Mouse (Mus musculus) forebrain, postnatal 0 days (tissue): Measurements from ENCODE around the gene Cbx2. TPM values are rescaled to one million over a fixed set of nuclear protein-coding genes. Genes with fewer than 3 reads are reported as not detected.

Source experiments
- ATAC-seq: fragments of 200-750 bp; cut with Nextera tagmentation; 2 replicates; pipeline ENCODE4 v1.8.0; 2017; ENCODE audit warnings: mild to moderate bottlenecking, moderate library complexity
- DNase-seq: peaks from one replicate; pipeline ENCODE4 v3.0.0-alpha.2; 2015
- H3K27ac ChIP-seq: fragments of 300-500 bp; sonication (generic); 2 replicates; pipeline ENCODE4 v1.5.1; 2014; ENCODE audit warnings: low read depth, mild to moderate bottlenecking, antibody characterized with exemption, low read length, moderate library complexity, mixed read lengths
- H3K27me3 ChIP-seq: fragments of 300-500 bp; sonication (generic); 2 replicates; pipeline ENCODE4 v1.6.1; 2014; ENCODE audit warnings: mild to moderate bottlenecking, low read length, mixed read lengths; ENCODE audit not compliant: insufficient read depth
- H3K36me3 ChIP-seq: fragments of 300-500 bp; sonication (generic); 2 replicates; pipeline ENCODE4 v1.6.1; 2014; ENCODE audit warnings: mild to moderate bottlenecking, moderate library complexity; ENCODE audit not compliant: insufficient read depth
- H3K4me1 ChIP-seq: fragments of 300-500 bp; sonication (generic); 2 replicates; pipeline ENCODE4 v1.6.1; 2014; ENCODE audit warnings: antibody characterized with exemption; ENCODE audit not compliant: insufficient read depth
- H3K4me2 ChIP-seq: fragments of 300-500 bp; sonication (generic); 2 replicates; pipeline ENCODE4 v1.6.1; 2014; ENCODE audit warnings: low read depth, mild to moderate bottlenecking, moderate library complexity
- H3K4me3 ChIP-seq: fragments of 300-500 bp; sonication (generic); 2 replicates; pipeline ENCODE4 v1.5.1; 2014; ENCODE audit warnings: low read depth, low read length, mixed read lengths
- H3K9ac ChIP-seq: fragments of 300-500 bp; sonication (generic); 2 replicates; pipeline ENCODE4 v1.6.1; 2014; ENCODE audit warnings: mild to moderate bottlenecking
- H3K9me3 ChIP-seq: fragments of 300-500 bp; sonication (generic); 2 replicates; pipeline ENCODE4 v1.6.1; 2016; ENCODE audit warnings: low read length
- CTCF ChIP-seq: sonication (generic); IDR thresholded peaks from 2 replicates; pipeline ENCODE4 v1.5.1; 2016; ENCODE audit warnings: antibody characterized with exemption, control low read depth, low read depth
- WGBS: fragments of 180-500 bp; shearing (Covaris S2); extraction: QIAGEN DNeasy Blood & Tissue Kit; methylation state at CpG from one replicate; pipeline ENCODE4 v1.1.7; 2014; 5-methylcytosine and 5-hydroxymethylcytosine counted together
- polyA plus RNA-seq: library from polyadenylated mRNA; unstranded; fragments of >200 nt; fragmentation: Nextera tagmentation; extraction: Ambion mirVana; gene quantifications from 2 replicates; pipeline ENCODE4 v1.2.1, GENCODE M21; 2015
- total RNA-seq: library from RNA; depleted of rRNA; stranded (reverse); fragments of >200 nt; gene quantifications from 2 replicates; pipeline ENCODE4 v1.2.3, GENCODE M21; 2014

The Cbx2 gene
- total and polyA plus RNA-seq, 2 experiments from 2014 or later: 6.4 to 15.2 TPM

GRCm38 (mm10) chr11:119014455-119014854 lies 8.3 kb upstream of the Cbx2 start:
- no peaks in the 10 kb centered on the region for H3K4me1 ChIP-seq
- no peaks in the 10 kb centered on the region for H3K27me3 ChIP-seq
- WGBS: 79% methylated on average over 7 of the region's 7 CpGs
- no peak for TF ChIP-seq CTCF
- no peak for ATAC-seq
- H3K36me3 ChIP-seq: no peaks in the 10 kb centered on the region
- no peaks in the 10 kb centered on the region for H3K9me3 ChIP-seq
- no peak for DNase-seq
- no peak overlapping the region for H3K27ac ChIP-seq
- H3K9ac ChIP-seq: no peak overlapping the region
- H3K4me3 ChIP-seq: no peak overlapping the region
- no peak overlapping the region for H3K4me2 ChIP-seq

- H3K4me1 ChIP-seq: peaks cover 3% of the 10 kb centered on the region; the same call in 1 of the 2 replicates
- no peaks in the 10 kb centered on the region for H3K9me3 ChIP-seq
- H3K9ac ChIP-seq: no peak overlapping the region
- ATAC-seq: no peak
- TF ChIP-seq CTCF: no peak
- no peak overlapping the region for H3K4me3 ChIP-seq
- no peak overlapping the region for H3K27ac ChIP-seq
- no peak for DNase-seq
- 64% methylated on average over 7 of the region's 7 CpGs for WGBS
- H3K27me3 ChIP-seq: peaks cover 4% of the 10 kb centered on the region; the same call in 1 of the 2 replicates
- no peaks in the 10 kb centered on the region for H3K36me3 ChIP-seq
- no peak overlapping the region for H3K4me2 ChIP-seq
Measured at GRCm38 (mm10) chr11:119017506-119017905, 5.3 kb upstream of the Cbx2 start.

GRCm38 (mm10) chr11:119021180-119021579 lies 1.6 kb upstream of the Cbx2 start:
- no peak for ATAC-seq
- Histone ChIP-seq H3K27ac (no peak overlapping the region), H3K27me3 (peaks cover 4% of the 10 kb centered on the region; the same call in 1 of the 2 replicates), H3K36me3 (peaks cover under 1% of the 10 kb centered on the region; the same call in 1 of the 2 replicates), H3K4me2 (no peak overlapping the region), H3K4me1 (peaks cover 27% of the 10 kb centered on the region), H3K9ac (no peak overlapping the region), H3K4me3 (no peak overlapping the region), H3K9me3 (no peaks in the 10 kb centered on the region)
- TF ChIP-seq CTCF: no peak
- 76% methylated on average over 7 of the region's 7 CpGs for WGBS
- no peak for DNase-seq

GRCm38 (mm10) chr11:119022068-119022894 lies 481 bp upstream of the Cbx2 start:
- WGBS: 3% methylated on average over 42 of the region's 42 CpGs
- H3K4me3 ChIP-seq: peak overlapping the region; percentile 91
- peak overlapping the region; percentile 77 for H3K4me2 ChIP-seq
- DNase-seq (no peak), ATAC-seq (no peak)
- TF ChIP-seq CTCF: peak; percentile 72
- H3K27ac ChIP-seq: peak overlapping the region; percentile 71; the same call in 1 of the 2 replicates
- H3K9me3 ChIP-seq: no peaks in the 10 kb centered on the region
- H3K4me1 ChIP-seq: peaks cover 29% of the 10 kb centered on the region
- peaks cover 11% of the 10 kb centered on the region for H3K36me3 ChIP-seq
- peaks cover 4% of the 10 kb centered on the region; the same call in 1 of the 2 replicates for H3K27me3 ChIP-seq
- peak overlapping the region; percentile 84 for H3K9ac ChIP-seq

- DNase-seq: peak; percentile 35
- H3K4me1 ChIP-seq: peaks cover 29% of the 10 kb centered on the region
- H3K4me3 ChIP-seq: peak overlapping the region; percentile 91
- H3K27me3 ChIP-seq: peaks cover 4% of the 10 kb centered on the region; the same call in 1 of the 2 replicates
- peak overlapping the region; percentile 84 for H3K9ac ChIP-seq
- TF ChIP-seq CTCF: no peak
- 1% methylated on average over 15 of the region's 15 CpGs for WGBS
- H3K4me2 ChIP-seq: peak overlapping the region; percentile 77
- ATAC-seq: no peak
- no peaks in the 10 kb centered on the region for H3K9me3 ChIP-seq
- H3K27ac ChIP-seq: peak overlapping the region; percentile 76
- peaks cover 24% of the 10 kb centered on the region for H3K36me3 ChIP-seq
Measured at GRCm38 (mm10) chr11:119023616-119023980, 836 bp downstream of the Cbx2 start.

- peak overlapping the region; percentile 77 for H3K4me2 ChIP-seq
- peaks cover 29% of the 10 kb centered on the region for H3K4me1 ChIP-seq
- WGBS: 5% methylated on average over 7 of the region's 7 CpGs
- DNase-seq (no peak), ATAC-seq (no peak)
- TF ChIP-seq CTCF: no peak
- H3K27me3 ChIP-seq: peaks cover 4% of the 10 kb centered on the region; the same call in 1 of the 2 replicates
- peaks cover 31% of the 10 kb centered on the region for H3K36me3 ChIP-seq
- H3K9me3 ChIP-seq: no peaks in the 10 kb centered on the region
- peak overlapping the region; percentile 91 for H3K4me3 ChIP-seq
- peak overlapping the region; percentile 84; the same call in 1 of the 2 replicates for H3K9ac ChIP-seq
- H3K27ac ChIP-seq: no peak overlapping the region
Measured at GRCm38 (mm10) chr11:119024260-119024659, 1.5 kb downstream of the Cbx2 start.

GRCm38 (mm10) chr11:119026203-119026602 lies 3.4 kb downstream of the Cbx2 start:
- TF ChIP-seq CTCF: no peak
- Histone ChIP-seq H3K36me3 (peaks cover 46% of the 10 kb centered on the region), H3K4me1 (peaks cover 29% of the 10 kb centered on the region), H3K27ac (no peak overlapping the region), H3K9ac (no peak overlapping the region), H3K9me3 (no peaks in the 10 kb centered on the region), H3K4me3 (no peak overlapping the region), H3K27me3 (peaks cover 1% of the 10 kb centered on the region; the same call in 1 of the 2 replicates), H3K4me2 (no peak overlapping the region)
- DNase-seq (peak; percentile 24), ATAC-seq (no peak)
- 48% methylated on average over 12 of the region's 12 CpGs for WGBS
